Mouse (Mus musculus): ENCODE results near the gene Arhgap24. TPM values are rescaled to one million over a fixed set of nuclear protein-coding genes. Genes with fewer than 3 reads are reported as not detected.

Gene Arhgap24
- polyA plus RNA-seq, 1 experiment from 2014 or later, result 13.3 TPM

- H3K27ac ChIP-seq (ENCODE audit: low read length), result no peak overlapping the region
- 64% methylated on average over 11 of the region's 11 CpGs for WGBS
- H3K9me3 ChIP-seq (replicated peaks; ENCODE audit: control insufficient read depth, low read length, poor library complexity, severe bottlenecking), result no peaks in the 10 kb centered on the region
- no peaks in the 10 kb centered on the region for H3K36me3 ChIP-seq (ENCODE audit: control insufficient read depth, insufficient read depth, low read length)
- no peak overlapping the region for H3K4me3 ChIP-seq (ENCODE audit: low read depth, low read length)
- H3K9ac ChIP-seq (ENCODE audit: low read depth, low read length), result no peak overlapping the region
- no peaks in the 10 kb centered on the region for H3K27me3 ChIP-seq (ENCODE audit: control insufficient read depth, insufficient read depth, low read depth, low read length)
- no peak for ATAC-seq
- H3K4me1 ChIP-seq (ENCODE audit: control insufficient read depth, insufficient read depth, low read length), result no peaks in the 10 kb centered on the region
- no peak overlapping the region for H3K4me2 ChIP-seq (ENCODE audit: low read length)
These were observed 69.9 kb downstream of the Arhgap24 start for GRCm38 (mm10) chr5:102550870-102551637.

- no peak for ATAC-seq
- H3K9ac ChIP-seq (ENCODE audit: low read depth, low read length), result no peak overlapping the region
- H3K4me3 ChIP-seq (ENCODE audit: low read depth, low read length), result no peak overlapping the region
- no peaks in the 10 kb centered on the region for H3K36me3 ChIP-seq (ENCODE audit: control insufficient read depth, insufficient read depth, low read length)
- no peaks in the 10 kb centered on the region for H3K27me3 ChIP-seq (ENCODE audit: control insufficient read depth, insufficient read depth, low read depth, low read length)
- no peaks in the 10 kb centered on the region for H3K9me3 ChIP-seq (replicated peaks; ENCODE audit: control insufficient read depth, low read length, poor library complexity, severe bottlenecking)
- no peaks in the 10 kb centered on the region for H3K4me1 ChIP-seq (ENCODE audit: control insufficient read depth, insufficient read depth, low read length)
- no peak overlapping the region for H3K27ac ChIP-seq (ENCODE audit: low read length)
- WGBS, result 71% methylated on average over 1 of the region's 1 CpGs
- no peak overlapping the region for H3K4me2 ChIP-seq (ENCODE audit: low read length)
These were observed 71.3 kb downstream of the Arhgap24 start for GRCm38 (mm10) chr5:102552533-102552932.

GRCm38 (mm10) chr5:102555958-102556357 lies 74.8 kb downstream of the Arhgap24 start:
- Histone ChIP-seq H3K4me1 (ENCODE audit: control insufficient read depth, insufficient read depth, low read length) (peaks cover 5% of the 10 kb centered on the region), H3K4me3 (ENCODE audit: low read depth, low read length) (no peak overlapping the region), H3K9ac (ENCODE audit: low read depth, low read length) (no peak overlapping the region), H3K27me3 (ENCODE audit: control insufficient read depth, insufficient read depth, low read depth, low read length) (no peaks in the 10 kb centered on the region), H3K36me3 (ENCODE audit: control insufficient read depth, insufficient read depth, low read length) (no peaks in the 10 kb centered on the region), H3K27ac (ENCODE audit: low read length) (no peak overlapping the region), H3K9me3 (replicated peaks; ENCODE audit: control insufficient read depth, low read length, poor library complexity, severe bottlenecking) (no peaks in the 10 kb centered on the region), H3K4me2 (ENCODE audit: low read length) (no peak overlapping the region)
- ATAC-seq, result no peak
- 89% methylated on average over 4 of the region's 4 CpGs for WGBS

GRCm38 (mm10) chr5:102560270-102560669 lies 79.1 kb downstream of the Arhgap24 start:
- ATAC-seq, result peak; percentile 89
- H3K4me2 ChIP-seq (ENCODE audit: low read length), result peak overlapping the region; percentile 2; the same call in 1 of the 2 replicates
- peaks cover 5% of the 10 kb centered on the region for H3K4me1 ChIP-seq (ENCODE audit: control insufficient read depth, insufficient read depth, low read length)

GRCm38 (mm10) chr5:102563971-102564370 lies 82.8 kb downstream of the Arhgap24 start:
- H3K36me3 ChIP-seq (ENCODE audit: control insufficient read depth, insufficient read depth, low read length), result no peaks in the 10 kb centered on the region
- ATAC-seq, result no peak
- H3K27ac ChIP-seq (ENCODE audit: low read length), result no peak overlapping the region
- H3K4me3 ChIP-seq (ENCODE audit: low read depth, low read length), result no peak overlapping the region
- H3K27me3 ChIP-seq (ENCODE audit: control insufficient read depth, insufficient read depth, low read depth, low read length), result no peaks in the 10 kb centered on the region
- 79% methylated on average over 4 of the region's 4 CpGs for WGBS
- peaks cover 5% of the 10 kb centered on the region for H3K4me1 ChIP-seq (ENCODE audit: control insufficient read depth, insufficient read depth, low read length)
- H3K9ac ChIP-seq (ENCODE audit: low read depth, low read length), result no peak overlapping the region
- H3K4me2 ChIP-seq (ENCODE audit: low read length), result no peak overlapping the region
- H3K9me3 ChIP-seq (replicated peaks; ENCODE audit: control insufficient read depth, low read length, poor library complexity, severe bottlenecking), result no peaks in the 10 kb centered on the region

More at GRCm38 (mm10) chr5:102560270-102560669, 79.1 kb downstream of the Arhgap24 start:
- Histone ChIP-seq H3K36me3 (ENCODE audit: control insufficient read depth, insufficient read depth, low read length) (no peaks in the 10 kb centered on the region), H3K9me3 (replicated peaks; ENCODE audit: control insufficient read depth, low read length, poor library complexity, severe bottlenecking) (no peaks in the 10 kb centered on the region), H3K27ac (ENCODE audit: low read length) (peak overlapping the region; percentile 59), H3K27me3 (ENCODE audit: control insufficient read depth, insufficient read depth, low read depth, low read length) (no peaks in the 10 kb centered on the region), H3K4me3 (ENCODE audit: low read depth, low read length) (no peak overlapping the region), H3K9ac (ENCODE audit: low read depth, low read length) (no peak overlapping the region)
- WGBS, result 32% methylated on average over 6 of the region's 6 CpGs

GRCm38 (mm10) chr5:102568764-102569163 lies 87.6 kb downstream of the Arhgap24 start:
- Histone ChIP-seq H3K4me2 (ENCODE audit: low read length) (no peak overlapping the region), H3K4me3 (ENCODE audit: low read depth, low read length) (no peak overlapping the region), H3K27me3 (ENCODE audit: control insufficient read depth, insufficient read depth, low read depth, low read length) (no peaks in the 10 kb centered on the region), H3K9me3 (replicated peaks; ENCODE audit: control insufficient read depth, low read length, poor library complexity, severe bottlenecking) (no peaks in the 10 kb centered on the region), H3K4me1 (ENCODE audit: control insufficient read depth, insufficient read depth, low read length) (no peaks in the 10 kb centered on the region), H3K36me3 (ENCODE audit: control insufficient read depth, insufficient read depth, low read length) (no peaks in the 10 kb centered on the region), H3K9ac (ENCODE audit: low read depth, low read length) (no peak overlapping the region), H3K27ac (ENCODE audit: low read length) (no peak overlapping the region)
- 73% methylated on average over 5 of the region's 5 CpGs for WGBS
- no peak for ATAC-seq

- ATAC-seq, result no peak
- Histone ChIP-seq H3K4me1 (ENCODE audit: control insufficient read depth, insufficient read depth, low read length) (no peaks in the 10 kb centered on the region), H3K4me2 (ENCODE audit: low read length) (no peak overlapping the region), H3K27ac (ENCODE audit: low read length) (no peak overlapping the region), H3K9ac (ENCODE audit: low read depth, low read length) (no peak overlapping the region), H3K27me3 (ENCODE audit: control insufficient read depth, insufficient read depth, low read depth, low read length) (no peaks in the 10 kb centered on the region), H3K9me3 (replicated peaks; ENCODE audit: control insufficient read depth, low read length, poor library complexity, severe bottlenecking) (0 out of 2 replicates have a peak, but pooled peaks cover 4% of the 10 kb centered on the region), H3K36me3 (ENCODE audit: control insufficient read depth, insufficient read depth, low read length) (no peaks in the 10 kb centered on the region), H3K4me3 (ENCODE audit: low read depth, low read length) (no peak overlapping the region)
- WGBS, result 96% methylated on average over 2 of the region's 2 CpGs
These were observed 90.3 kb downstream of the Arhgap24 start for GRCm38 (mm10) chr5:102571445-102571844.

GRCm38 (mm10) chr5:102576750-102577149 lies 95.6 kb downstream of the Arhgap24 start:
- Histone ChIP-seq H3K4me2 (ENCODE audit: low read length) (no peak overlapping the region), H3K36me3 (ENCODE audit: control insufficient read depth, insufficient read depth, low read length) (no peaks in the 10 kb centered on the region), H3K27me3 (ENCODE audit: control insufficient read depth, insufficient read depth, low read depth, low read length) (no peaks in the 10 kb centered on the region), H3K4me1 (ENCODE audit: control insufficient read depth, insufficient read depth, low read length) (no peaks in the 10 kb centered on the region), H3K27ac (ENCODE audit: low read length) (no peak overlapping the region), H3K9me3 (replicated peaks; ENCODE audit: control insufficient read depth, low read length, poor library complexity, severe bottlenecking) (0 out of 2 replicates have a peak, but pooled peaks cover 4% of the 10 kb centered on the region), H3K9ac (ENCODE audit: low read depth, low read length) (no peak overlapping the region), H3K4me3 (ENCODE audit: low read depth, low read length) (no peak overlapping the region)
- 99% methylated on average over 3 of the region's 3 CpGs for WGBS
- ATAC-seq, result no peak

DNA sequence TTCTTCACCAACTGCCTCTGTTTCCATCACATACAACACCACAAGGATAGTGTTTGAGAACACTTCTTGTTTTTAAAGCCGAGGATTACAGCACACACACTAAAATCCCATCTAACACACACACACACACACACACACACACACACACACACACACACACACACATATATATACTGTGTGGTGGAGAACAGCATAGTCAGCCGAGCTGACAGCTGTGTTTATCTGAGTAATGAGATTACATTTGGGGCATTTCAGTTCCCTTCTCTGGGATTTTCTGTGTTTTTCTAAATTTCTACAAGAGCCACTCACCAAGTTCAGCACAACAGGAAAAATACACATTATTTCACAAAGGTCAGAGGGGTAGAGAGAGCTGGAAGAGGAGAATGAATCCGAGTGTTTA lies 96.5 kb downstream of the Arhgap24 start:
- 66% methylated on average over 3 of the region's 3 CpGs for WGBS
- no peak overlapping the region for H3K9ac ChIP-seq (ENCODE audit: low read depth, low read length)
- no peaks in the 10 kb centered on the region for H3K4me1 ChIP-seq (ENCODE audit: control insufficient read depth, insufficient read depth, low read length)
- no peak overlapping the region for H3K4me2 ChIP-seq (ENCODE audit: low read length)
- ATAC-seq, result no peak
- no peak overlapping the region for H3K4me3 ChIP-seq (ENCODE audit: low read depth, low read length)
- H3K27ac ChIP-seq (ENCODE audit: low read length), result no peak overlapping the region
- H3K27me3 ChIP-seq (ENCODE audit: control insufficient read depth, insufficient read depth, low read depth, low read length), result no peaks in the 10 kb centered on the region
- no peaks in the 10 kb centered on the region for H3K36me3 ChIP-seq (ENCODE audit: control insufficient read depth, insufficient read depth, low read length)
- 0 out of 2 replicates have a peak, but pooled peaks cover 4% of the 10 kb centered on the region for H3K9me3 ChIP-seq (replicated peaks; ENCODE audit: control insufficient read depth, low read length, poor library complexity, severe bottlenecking)
